Mouse (Mus musculus): ENCODE results near the gene Fblim1. TPM values are rescaled to one million over a fixed set of nuclear protein-coding genes. Genes with fewer than 3 reads are reported as not detected.

Fblim1 gene
- polyA plus RNA-seq, 1 experiment: 9.3 TPM

DNA sequence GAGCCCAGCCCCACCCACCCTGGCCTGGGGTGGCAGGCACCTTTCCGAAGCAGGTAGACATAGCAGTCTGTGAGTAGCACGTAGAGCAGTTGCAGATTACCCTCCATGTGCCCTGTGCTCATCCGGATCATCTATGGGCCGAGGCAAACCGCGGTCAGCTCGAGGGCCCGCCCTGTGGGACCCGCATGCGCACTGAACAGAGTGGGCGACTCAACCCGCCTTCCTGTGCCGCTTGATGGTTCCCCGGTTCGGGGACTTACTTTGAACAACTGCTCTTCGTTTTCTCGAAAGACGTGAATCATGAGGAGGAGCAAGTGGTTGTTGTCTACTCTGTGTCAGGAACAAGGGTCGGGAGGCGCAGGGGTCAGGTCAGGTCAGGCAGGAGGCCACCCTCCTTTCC is 25.4 kb upstream of the Fblim1 start:
- H3K27ac ChIP-seq (ENCODE audit: control insufficient read depth, insufficient read depth, low read depth, low read length, poor library complexity): no peak overlapping the region
- no peaks in the 10 kb centered on the region for H3K4me1 ChIP-seq (ENCODE audit: control insufficient read depth, insufficient read depth, low read length)
- WGBS: 95% methylated on average over 20 of the region's 20 CpGs
- no peak for TF ChIP-seq CTCF (IDR thresholded peaks at IDR 0.05; ENCODE audit: control insufficient read depth, insufficient read depth, low read length)
- no peak for TF ChIP-seq POLR2A (IDR thresholded peaks at IDR 0.05; ENCODE audit: borderline replicate concordance, control insufficient read depth, low read depth, low read length)
- H3K4me3 ChIP-seq (replicated peaks; ENCODE audit: control insufficient read depth, low read depth, low read length): no peak overlapping the region

DNA sequence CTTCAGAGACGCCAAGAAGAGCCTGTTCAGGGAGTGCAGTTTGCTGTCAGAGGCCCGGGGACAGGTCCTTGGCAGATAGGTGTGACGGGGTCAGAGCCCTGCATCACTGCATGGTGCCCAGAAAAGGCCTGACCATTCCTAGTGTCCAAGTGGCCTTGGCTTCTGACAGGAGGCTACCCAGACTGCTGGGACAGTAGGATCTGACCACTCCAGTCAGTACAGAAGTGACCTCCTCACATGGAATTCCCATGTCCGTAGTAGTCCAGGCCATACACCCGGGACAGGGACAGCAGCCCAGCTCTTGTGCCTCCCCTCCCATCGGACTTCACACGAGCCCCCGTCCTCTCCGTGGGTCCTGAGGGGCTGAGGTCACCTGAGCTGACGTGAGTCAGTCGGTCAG is 24.1 kb upstream of the Fblim1 start:
- H3K27ac ChIP-seq (ENCODE audit: control insufficient read depth, insufficient read depth, low read depth, low read length, poor library complexity): no peak overlapping the region
- TF ChIP-seq POLR2A (IDR thresholded peaks at IDR 0.05; ENCODE audit: borderline replicate concordance, control insufficient read depth, low read depth, low read length) (no peak), CTCF (IDR thresholded peaks at IDR 0.05; ENCODE audit: control insufficient read depth, insufficient read depth, low read length) (no peak)
- no peaks in the 10 kb centered on the region for H3K4me1 ChIP-seq (ENCODE audit: control insufficient read depth, insufficient read depth, low read length)
- WGBS: 92% methylated on average over 11 of the region's 11 CpGs
- H3K4me3 ChIP-seq (replicated peaks; ENCODE audit: control insufficient read depth, low read depth, low read length): no peak overlapping the region

DNA sequence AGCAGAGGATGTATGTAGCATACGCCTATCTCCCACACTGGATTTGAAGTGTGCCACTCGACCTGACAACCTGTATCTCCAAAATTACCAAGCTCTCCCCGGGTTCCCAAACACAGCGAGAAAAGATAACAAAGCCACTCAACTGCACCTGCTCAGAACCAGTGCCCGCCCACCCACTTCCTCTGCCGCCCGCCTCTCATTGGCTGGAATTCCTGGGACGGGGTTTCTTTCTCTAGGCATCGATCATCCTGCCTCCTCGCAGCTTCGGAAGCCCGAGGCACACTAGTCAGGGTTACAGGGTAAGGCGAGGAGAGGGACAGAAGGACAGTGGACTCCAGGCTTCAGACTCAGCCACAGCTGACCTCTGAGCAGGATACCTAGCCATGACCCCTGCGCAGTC is 22.8 kb upstream of the Fblim1 start:
- Histone ChIP-seq H3K4me1 (ENCODE audit: control insufficient read depth, insufficient read depth, low read length) (no peaks in the 10 kb centered on the region), H3K4me3 (replicated peaks; ENCODE audit: control insufficient read depth, low read depth, low read length) (no peak overlapping the region), H3K27ac (ENCODE audit: control insufficient read depth, insufficient read depth, low read depth, low read length, poor library complexity) (no peak overlapping the region)
- TF ChIP-seq POLR2A (IDR thresholded peaks at IDR 0.05; ENCODE audit: borderline replicate concordance, control insufficient read depth, low read depth, low read length): no peak
- no peak for TF ChIP-seq CTCF (IDR thresholded peaks at IDR 0.05; ENCODE audit: control insufficient read depth, insufficient read depth, low read length)
- 89% methylated on average over 14 of the region's 14 CpGs for WGBS

DNA sequence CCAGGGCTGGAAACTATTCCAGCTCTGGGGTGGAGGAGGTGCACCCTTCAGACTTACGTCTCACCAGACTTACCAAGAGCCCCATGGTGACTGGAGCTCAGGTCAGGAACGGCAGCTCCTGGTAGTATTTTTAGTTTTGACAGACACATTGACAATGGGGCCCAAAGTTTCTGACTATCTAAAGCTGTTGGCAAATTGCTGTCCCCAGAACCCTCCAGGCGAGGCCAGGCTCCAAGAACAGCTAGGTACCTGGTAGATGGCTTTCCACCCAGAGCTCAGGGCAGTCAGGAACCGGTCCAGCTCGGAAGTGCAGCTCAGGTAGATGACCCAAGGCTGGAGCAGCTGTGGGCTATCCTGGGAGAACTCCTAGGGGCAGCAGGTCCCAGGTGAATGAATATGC is 21.6 kb upstream of the Fblim1 start:
- no peak overlapping the region for H3K4me3 ChIP-seq (replicated peaks; ENCODE audit: control insufficient read depth, low read depth, low read length)
- TF ChIP-seq POLR2A (IDR thresholded peaks at IDR 0.05; ENCODE audit: borderline replicate concordance, control insufficient read depth, low read depth, low read length) (no peak), CTCF (IDR thresholded peaks at IDR 0.05; ENCODE audit: control insufficient read depth, insufficient read depth, low read length) (no peak)

DNA sequence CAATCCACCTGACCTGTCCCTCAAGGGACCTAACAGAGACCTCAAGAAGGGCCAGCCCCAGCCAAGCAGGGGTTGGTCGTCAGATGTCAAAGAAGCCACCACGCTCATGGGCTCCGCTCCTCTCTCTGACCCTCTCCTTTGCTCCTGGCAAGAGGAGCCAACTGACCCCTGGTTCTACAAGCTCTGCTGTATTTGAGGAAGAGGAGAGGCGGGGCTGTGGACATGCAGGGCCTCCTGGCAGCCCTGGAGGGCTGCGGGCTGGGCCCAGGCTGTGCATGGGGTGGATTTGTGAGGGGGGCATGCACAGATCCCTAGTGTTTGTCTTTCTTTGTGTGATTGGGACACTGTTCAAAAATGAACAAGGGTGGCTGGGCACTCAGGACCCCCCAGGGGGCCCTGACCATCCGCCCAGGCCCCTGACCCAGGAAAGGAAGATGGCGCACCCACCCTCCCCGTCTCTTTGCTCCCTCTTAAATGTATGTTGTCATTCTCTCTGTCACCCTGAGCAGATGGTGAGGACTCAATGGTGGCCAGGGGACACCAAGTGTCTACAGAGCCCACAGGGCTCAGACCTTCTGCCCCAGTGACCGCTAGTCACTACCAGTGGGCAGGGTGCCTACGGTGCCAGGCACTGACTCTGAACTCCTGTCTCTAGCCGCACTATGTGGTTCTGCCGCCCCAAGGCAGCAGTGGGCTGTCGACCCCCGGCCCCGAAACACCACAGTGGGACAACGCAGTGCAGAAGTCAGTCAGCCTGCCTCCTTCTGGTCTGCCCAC is 20.1 kb upstream of the Fblim1 start:
- WGBS: 89% methylated on average over 16 of the region's 16 CpGs
- Histone ChIP-seq H3K4me1 (ENCODE audit: control insufficient read depth, insufficient read depth, low read length) (no peaks in the 10 kb centered on the region), H3K4me3 (replicated peaks; ENCODE audit: control insufficient read depth, low read depth, low read length) (no peak overlapping the region), H3K27ac (ENCODE audit: control insufficient read depth, insufficient read depth, low read depth, low read length, poor library complexity) (no peak overlapping the region)
- TF ChIP-seq CTCF (IDR thresholded peaks at IDR 0.05; ENCODE audit: control insufficient read depth, insufficient read depth, low read length): no peak
- TF ChIP-seq POLR2A (IDR thresholded peaks at IDR 0.05; ENCODE audit: borderline replicate concordance, control insufficient read depth, low read depth, low read length): no peak

More for the DNA sequence above, 21.6 kb upstream of the Fblim1 start:
- WGBS: 88% methylated on average over 5 of the region's 5 CpGs
- no peak overlapping the region for H3K27ac ChIP-seq (ENCODE audit: control insufficient read depth, insufficient read depth, low read depth, low read length, poor library complexity)
- no peaks in the 10 kb centered on the region for H3K4me1 ChIP-seq (ENCODE audit: control insufficient read depth, insufficient read depth, low read length)

- Histone ChIP-seq H3K4me1 (ENCODE audit: control insufficient read depth, insufficient read depth, low read length) (no peaks in the 10 kb centered on the region), H3K4me3 (replicated peaks; ENCODE audit: control insufficient read depth, low read depth, low read length) (no peak overlapping the region), H3K27ac (ENCODE audit: control insufficient read depth, insufficient read depth, low read depth, low read length, poor library complexity) (no peak overlapping the region)
- TF ChIP-seq CTCF (IDR thresholded peaks at IDR 0.05; ENCODE audit: control insufficient read depth, insufficient read depth, low read length): peak; percentile 56; the same call in 1 of the 2 replicates
- no peak for TF ChIP-seq POLR2A (IDR thresholded peaks at IDR 0.05; ENCODE audit: borderline replicate concordance, control insufficient read depth, low read depth, low read length)
- WGBS: 70% methylated on average over 19 of the region's 19 CpGs
These were observed 19.3 kb upstream of the Fblim1 start for GRCm38 (mm10) chr4:141624983-141625773.

- TF ChIP-seq CTCF (IDR thresholded peaks at IDR 0.05; ENCODE audit: control insufficient read depth, insufficient read depth, low read length) (no peak), POLR2A (IDR thresholded peaks at IDR 0.05; ENCODE audit: borderline replicate concordance, control insufficient read depth, low read depth, low read length) (no peak)
- H3K4me3 ChIP-seq (replicated peaks; ENCODE audit: control insufficient read depth, low read depth, low read length): no peak overlapping the region
- no peak overlapping the region for H3K27ac ChIP-seq (ENCODE audit: control insufficient read depth, insufficient read depth, low read depth, low read length, poor library complexity)
- 84% methylated on average over 8 of the region's 8 CpGs for WGBS
- H3K4me1 ChIP-seq (ENCODE audit: control insufficient read depth, insufficient read depth, low read length): no peaks in the 10 kb centered on the region
These were observed 18.2 kb upstream of the Fblim1 start for GRCm38 (mm10) chr4:141624134-141624533.

DNA sequence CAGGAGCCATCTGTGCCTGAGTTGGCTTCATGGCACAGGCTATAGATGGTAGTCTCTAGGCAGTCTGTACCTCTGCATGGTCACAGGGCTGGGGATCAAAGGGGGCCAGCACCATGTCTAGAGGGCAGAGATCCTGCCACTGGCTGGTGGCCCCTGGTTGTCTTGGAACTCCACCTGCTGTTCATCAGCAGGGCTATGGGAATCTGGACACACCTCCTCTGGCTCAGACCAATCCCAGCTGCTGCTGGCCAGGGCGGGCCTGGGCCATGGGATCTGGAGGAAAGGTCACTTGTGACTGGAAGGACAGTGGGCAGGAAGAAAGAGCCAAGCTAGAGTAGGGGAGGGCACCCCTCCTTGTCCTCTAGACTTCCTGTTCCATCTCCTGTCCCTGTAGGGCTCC is 17.8 kb upstream of the Fblim1 start, which contains the start of gene Slc25a34:
Gene Slc25a34, minus strand, starts transcription at position 156 of the 400 bp plus-strand sequence.
- peaks cover 2% of the 10 kb centered on the region; the same call in 1 of the 2 replicates for H3K4me1 ChIP-seq (ENCODE audit: control insufficient read depth, insufficient read depth, low read length)
- peak; percentile 15; the same call in 1 of the 2 replicates for TF ChIP-seq POLR2A (IDR thresholded peaks at IDR 0.05; ENCODE audit: borderline replicate concordance, control insufficient read depth, low read depth, low read length)
- TF ChIP-seq CTCF (IDR thresholded peaks at IDR 0.05; ENCODE audit: control insufficient read depth, insufficient read depth, low read length): no peak
- no peak within 1 kb of the TSS for H3K27ac ChIP-seq (ENCODE audit: control insufficient read depth, insufficient read depth, low read depth, low read length, poor library complexity)
- WGBS: 71% methylated on average over 1 of the region's 1 CpGs
- no peak within 1 kb of the TSS for H3K4me3 ChIP-seq (replicated peaks; ENCODE audit: control insufficient read depth, low read depth, low read length)

Data from bone marrow, adult 2 months (tissue).